Mouse (Mus musculus): ENCODE measurements at regions not wholly inside any gene's neighbourhood (a gene's known extent, or its start where the extent isn't known, plus 50 kb on each side); places are given as distances from the start of the nearest gene placed in this dataset.

- no peaks in the 10 kb centered on the region for H3K36me3 ChIP-seq (ENCODE audit: control insufficient read depth, insufficient read depth, low read length)
- H3K9ac ChIP-seq (ENCODE audit: low read length) = no peak overlapping the region
- no peaks in the 10 kb centered on the region for H3K27me3 ChIP-seq (ENCODE audit: control insufficient read depth, insufficient read depth, low read length)
- H3K4me3 ChIP-seq (ENCODE audit: control insufficient read depth in 1 of 2, insufficient read depth in 1 of 2, low read depth in 1 of 2, low read length in 2 of 2) = no peak overlapping the region
- H3K27ac ChIP-seq (replicated peaks in 1 of 2; ENCODE audit: control insufficient read depth in 1 of 2, insufficient read depth in 1 of 2, low read depth in 2 of 2, low read length in 2 of 2) = no peak overlapping the region
- H3K4me2 ChIP-seq (ENCODE audit: low read length) = no peak overlapping the region
- no peak for ATAC-seq (ENCODE audit: insufficient number of reproducible peaks, insufficient read depth, low FRiP score, low read depth)
- no peaks in the 10 kb centered on the region for H3K4me1 ChIP-seq (ENCODE audit: control insufficient read depth in 2 of 2, insufficient read depth in 2 of 2, low read length in 2 of 2)
- H3K9me3 ChIP-seq (ENCODE audit: control insufficient read depth, low read length) = 0 out of 2 replicates have a peak, but pooled peaks cover 3% of the 10 kb centered on the region
- 40% methylated on average over 2 of the region's 2 CpGs for WGBS
These were observed 203.3 kb upstream of the Tmpo start for GRCm38 (mm10) chr10:91384372-91384771.

GRCm38 (mm10) chr10:91376683-91377082, 195.6 kb upstream of the Tmpo start:
- Histone ChIP-seq H3K27ac (replicated peaks in 1 of 2; ENCODE audit: control insufficient read depth in 1 of 2, insufficient read depth in 1 of 2, low read depth in 2 of 2, low read length in 2 of 2) (no peak overlapping the region), H3K9ac (ENCODE audit: low read length) (no peak overlapping the region), H3K4me2 (ENCODE audit: low read length) (no peak overlapping the region), H3K36me3 (ENCODE audit: control insufficient read depth, insufficient read depth, low read length) (no peaks in the 10 kb centered on the region), H3K27me3 (ENCODE audit: control insufficient read depth, insufficient read depth, low read length) (no peaks in the 10 kb centered on the region), H3K4me3 (ENCODE audit: control insufficient read depth in 1 of 2, insufficient read depth in 1 of 2, low read depth in 1 of 2, low read length in 2 of 2) (no peak overlapping the region), H3K4me1 (ENCODE audit: control insufficient read depth in 2 of 2, insufficient read depth in 2 of 2, low read length in 2 of 2) (no peaks in the 10 kb centered on the region), H3K9me3 (ENCODE audit: control insufficient read depth, low read length) (no peaks in the 10 kb centered on the region)
- 87% methylated on average over 3 of the region's 3 CpGs for WGBS
- ATAC-seq (ENCODE audit: insufficient number of reproducible peaks, insufficient read depth, low FRiP score, low read depth) = no peak

GRCm38 (mm10) chr10:91367488-91367887, 186.4 kb upstream of the Tmpo start:
- H3K36me3 ChIP-seq (ENCODE audit: control insufficient read depth, insufficient read depth, low read length) = no peaks in the 10 kb centered on the region
- 67% methylated on average over 1 of the region's 1 CpGs for WGBS
- no peak for ATAC-seq (ENCODE audit: insufficient number of reproducible peaks, insufficient read depth, low FRiP score, low read depth)
- H3K4me3 ChIP-seq (ENCODE audit: control insufficient read depth in 1 of 2, insufficient read depth in 1 of 2, low read depth in 1 of 2, low read length in 2 of 2) = no peak overlapping the region
- H3K27me3 ChIP-seq (ENCODE audit: control insufficient read depth, insufficient read depth, low read length) = no peaks in the 10 kb centered on the region
- H3K9me3 ChIP-seq (ENCODE audit: control insufficient read depth, low read length) = no peaks in the 10 kb centered on the region
- H3K27ac ChIP-seq (replicated peaks in 1 of 2; ENCODE audit: control insufficient read depth in 1 of 2, insufficient read depth in 1 of 2, low read depth in 2 of 2, low read length in 2 of 2) = no peak overlapping the region
- no peak overlapping the region for H3K9ac ChIP-seq (ENCODE audit: low read length)
- no peak overlapping the region for H3K4me2 ChIP-seq (ENCODE audit: low read length)
- no peaks in the 10 kb centered on the region for H3K4me1 ChIP-seq (ENCODE audit: control insufficient read depth in 2 of 2, insufficient read depth in 2 of 2, low read length in 2 of 2)

- WGBS = 71% methylated on average over 3 of the region's 3 CpGs
- no peak overlapping the region for H3K9ac ChIP-seq (ENCODE audit: low read length)
- H3K9me3 ChIP-seq (ENCODE audit: control insufficient read depth, low read length) = no peaks in the 10 kb centered on the region
- H3K27ac ChIP-seq (replicated peaks in 1 of 2; ENCODE audit: control insufficient read depth in 1 of 2, insufficient read depth in 1 of 2, low read depth in 2 of 2, low read length in 2 of 2) = no peak overlapping the region
- no peak overlapping the region for H3K4me2 ChIP-seq (ENCODE audit: low read length)
- H3K27me3 ChIP-seq (ENCODE audit: control insufficient read depth, insufficient read depth, low read length) = no peaks in the 10 kb centered on the region
- ATAC-seq (ENCODE audit: insufficient number of reproducible peaks, insufficient read depth, low FRiP score, low read depth) = no peak
- H3K36me3 ChIP-seq (ENCODE audit: control insufficient read depth, insufficient read depth, low read length) = no peaks in the 10 kb centered on the region
- H3K4me3 ChIP-seq (ENCODE audit: control insufficient read depth in 1 of 2, insufficient read depth in 1 of 2, low read depth in 1 of 2, low read length in 2 of 2) = no peak overlapping the region
- H3K4me1 ChIP-seq (ENCODE audit: control insufficient read depth in 2 of 2, insufficient read depth in 2 of 2, low read length in 2 of 2) = no peaks in the 10 kb centered on the region
These were observed 181.5 kb upstream of the Tmpo start for GRCm38 (mm10) chr10:91362587-91362986.

- Histone ChIP-seq H3K27ac (replicated peaks in 1 of 2; ENCODE audit: control insufficient read depth in 1 of 2, insufficient read depth in 1 of 2, low read depth in 2 of 2, low read length in 2 of 2) (no peak overlapping the region), H3K36me3 (ENCODE audit: control insufficient read depth, insufficient read depth, low read length) (no peaks in the 10 kb centered on the region), H3K4me3 (ENCODE audit: control insufficient read depth in 1 of 2, insufficient read depth in 1 of 2, low read depth in 1 of 2, low read length in 2 of 2) (no peak overlapping the region), H3K4me2 (ENCODE audit: low read length) (no peak overlapping the region), H3K9ac (ENCODE audit: low read length) (no peak overlapping the region), H3K9me3 (ENCODE audit: control insufficient read depth, low read length) (no peaks in the 10 kb centered on the region), H3K4me1 (ENCODE audit: control insufficient read depth in 2 of 2, insufficient read depth in 2 of 2, low read length in 2 of 2) (no peaks in the 10 kb centered on the region), H3K27me3 (ENCODE audit: control insufficient read depth, insufficient read depth, low read length) (no peaks in the 10 kb centered on the region)
- 86% methylated on average over 2 of the region's 2 CpGs for WGBS
- no peak for ATAC-seq (ENCODE audit: insufficient number of reproducible peaks, insufficient read depth, low FRiP score, low read depth)
These were observed 180.5 kb upstream of the Tmpo start for GRCm38 (mm10) chr10:91361621-91362020.

GRCm38 (mm10) chr10:91345465-91345864, 164.3 kb upstream of the Tmpo start:
- 0 out of 4 replicates have a peak, but pooled peaks cover 0 to 5% of the 10 kb centered on the region in 2 experiments for H3K4me1 ChIP-seq (ENCODE audit: control insufficient read depth in 2 of 2, insufficient read depth in 2 of 2, low read length in 2 of 2)
- ATAC-seq (ENCODE audit: insufficient number of reproducible peaks, insufficient read depth, low FRiP score, low read depth) = no peak
- WGBS = 75% methylated on average over 5 of the region's 5 CpGs
- H3K27me3 ChIP-seq (ENCODE audit: control insufficient read depth, insufficient read depth, low read length) = no peaks in the 10 kb centered on the region
- H3K4me2 ChIP-seq (ENCODE audit: low read length) = no peak overlapping the region
- H3K36me3 ChIP-seq (ENCODE audit: control insufficient read depth, insufficient read depth, low read length) = no peaks in the 10 kb centered on the region
- no peak overlapping the region for H3K4me3 ChIP-seq (ENCODE audit: control insufficient read depth in 1 of 2, insufficient read depth in 1 of 2, low read depth in 1 of 2, low read length in 2 of 2)
- no peak overlapping the region for H3K27ac ChIP-seq (replicated peaks in 1 of 2; ENCODE audit: control insufficient read depth in 1 of 2, insufficient read depth in 1 of 2, low read depth in 2 of 2, low read length in 2 of 2)
- H3K9me3 ChIP-seq (ENCODE audit: control insufficient read depth, low read length) = no peaks in the 10 kb centered on the region
- no peak overlapping the region for H3K9ac ChIP-seq (ENCODE audit: low read length)

GRCm38 (mm10) chr10:91342083-91342482, 161.0 kb upstream of the Tmpo start:
- Histone ChIP-seq H3K9ac (ENCODE audit: low read length) (no peak overlapping the region), H3K4me1 (ENCODE audit: control insufficient read depth in 2 of 2, insufficient read depth in 2 of 2, low read length in 2 of 2) (0 out of 4 replicates have a peak, but pooled peaks cover 0 to 5% of the 10 kb centered on the region in 2 experiments), H3K27ac (replicated peaks in 1 of 2; ENCODE audit: control insufficient read depth in 1 of 2, insufficient read depth in 1 of 2, low read depth in 2 of 2, low read length in 2 of 2) (no peak overlapping the region), H3K36me3 (ENCODE audit: control insufficient read depth, insufficient read depth, low read length) (no peaks in the 10 kb centered on the region), H3K4me2 (ENCODE audit: low read length) (no peak overlapping the region), H3K27me3 (ENCODE audit: control insufficient read depth, insufficient read depth, low read length) (no peaks in the 10 kb centered on the region), H3K4me3 (ENCODE audit: control insufficient read depth in 1 of 2, insufficient read depth in 1 of 2, low read depth in 1 of 2, low read length in 2 of 2) (no peak overlapping the region), H3K9me3 (ENCODE audit: control insufficient read depth, low read length) (no peaks in the 10 kb centered on the region)
- 59% methylated on average over 8 of the region's 8 CpGs for WGBS
- ATAC-seq (ENCODE audit: insufficient number of reproducible peaks, insufficient read depth, low FRiP score, low read depth) = no peak

- H3K27me3 ChIP-seq (ENCODE audit: control insufficient read depth, insufficient read depth, low read length) = no peaks in the 10 kb centered on the region
- WGBS = 86% methylated on average over 3 of the region's 3 CpGs
These were observed 158.2 kb upstream of the Tmpo start for GRCm38 (mm10) chr10:91339361-91339760.

More at GRCm38 (mm10) chr10:91339361-91339760, 158.2 kb upstream of the Tmpo start:
- Histone ChIP-seq H3K9ac (ENCODE audit: low read length) (no peak overlapping the region), H3K4me2 (ENCODE audit: low read length) (no peak overlapping the region), H3K9me3 (ENCODE audit: control insufficient read depth, low read length) (no peaks in the 10 kb centered on the region), H3K36me3 (ENCODE audit: control insufficient read depth, insufficient read depth, low read length) (no peaks in the 10 kb centered on the region), H3K4me3 (ENCODE audit: control insufficient read depth in 1 of 2, insufficient read depth in 1 of 2, low read depth in 1 of 2, low read length in 2 of 2) (no peak overlapping the region), H3K4me1 (ENCODE audit: control insufficient read depth in 2 of 2, insufficient read depth in 2 of 2, low read length in 2 of 2) (0 out of 4 replicates have a peak, but pooled peaks cover 0 to 5% of the 10 kb centered on the region in 2 experiments), H3K27ac (replicated peaks in 1 of 2; ENCODE audit: control insufficient read depth in 1 of 2, insufficient read depth in 1 of 2, low read depth in 2 of 2, low read length in 2 of 2) (no peak overlapping the region)
- ATAC-seq (ENCODE audit: insufficient number of reproducible peaks, insufficient read depth, low FRiP score, low read depth) = no peak
